Mouse (Mus musculus): ENCODE data around the gene Mb21d2.

The Mb21d2 gene

GRCm38 (mm10) chr16:28928815-28929685 lies at the start of gene Mb21d2:
Gene Mb21d2 (minus strand): TSS chr16:28929673.
- peak; percentile 28 to 49 for DNase-seq (ENCODE audit: low spot score in 2 of 2)

GRCm38 (mm10) chr16:28966236-28966635 lies 36.8 kb upstream of the Mb21d2 start:
- no peak for DNase-seq (ENCODE audit: low spot score in 2 of 2)

DNA sequence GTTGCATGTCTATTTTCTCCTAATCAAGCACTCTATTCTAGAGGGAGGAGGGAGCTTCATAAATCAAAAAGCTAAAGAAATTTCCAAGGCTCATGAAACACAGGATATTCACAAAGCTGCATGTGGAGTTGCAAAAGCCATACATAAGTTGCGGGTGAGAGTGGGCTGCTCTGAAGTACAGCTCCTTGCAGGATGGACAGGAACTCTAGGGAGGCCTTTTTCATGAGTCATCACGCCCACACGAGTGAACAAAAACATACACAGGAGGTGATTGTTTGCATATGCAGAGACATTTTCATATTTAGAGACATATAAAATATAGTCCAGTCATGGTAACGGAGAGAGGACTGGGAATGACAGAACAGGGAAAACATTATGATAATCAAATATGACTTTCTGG lies 34.6 kb upstream of the Mb21d2 start:
- no peak for DNase-seq (ENCODE audit: low spot score in 2 of 2)

GRCm38 (mm10) chr16:28962987-28963386 lies 33.5 kb upstream of the Mb21d2 start:
- DNase-seq (ENCODE audit: low spot score in 2 of 2) = no peak

GRCm38 (mm10) chr16:28949810-28950209 lies 20.3 kb upstream of the Mb21d2 start:
- DNase-seq (ENCODE audit: low spot score in 2 of 2) = no peak

GRCm38 (mm10) chr16:28943254-28943653 lies 13.8 kb upstream of the Mb21d2 start:
- no peak for DNase-seq (ENCODE audit: low spot score in 2 of 2)

GRCm38 (mm10) chr16:28936181-28936792 lies 6.8 kb upstream of the Mb21d2 start:
- DNase-seq (ENCODE audit: low spot score in 2 of 2) = no peak

GRCm38 (mm10) chr16:28935701-28936100 lies 6.2 kb upstream of the Mb21d2 start:
- DNase-seq (ENCODE audit: low spot score in 2 of 2) = no peak

DNA sequence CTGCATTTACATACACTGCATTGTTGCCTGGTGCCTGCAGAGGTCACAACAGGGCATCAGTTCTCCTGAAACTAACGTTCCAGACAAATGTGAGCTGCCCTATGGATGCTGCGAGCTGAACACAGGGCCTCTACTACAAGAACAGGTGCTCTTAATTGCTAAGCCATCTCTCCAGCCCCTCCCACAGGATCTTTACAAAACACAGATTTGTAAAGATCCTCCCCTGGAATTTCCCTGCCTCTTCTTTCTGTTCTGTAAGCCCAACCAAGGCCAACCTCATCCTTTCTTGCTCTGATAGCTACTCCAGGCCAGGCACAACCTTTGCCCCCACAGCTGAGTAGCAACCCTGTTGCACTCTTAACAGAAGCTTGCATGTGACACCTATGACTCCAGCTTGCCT lies 1.7 kb upstream of the Mb21d2 start:
- no peak for DNase-seq (ENCODE audit: low spot score in 2 of 2)

- DNase-seq (ENCODE audit: low spot score in 2 of 2) = no peak
Observed at GRCm38 (mm10) chr16:28930426-28930825, 953 bp upstream of the Mb21d2 start.

DNA sequence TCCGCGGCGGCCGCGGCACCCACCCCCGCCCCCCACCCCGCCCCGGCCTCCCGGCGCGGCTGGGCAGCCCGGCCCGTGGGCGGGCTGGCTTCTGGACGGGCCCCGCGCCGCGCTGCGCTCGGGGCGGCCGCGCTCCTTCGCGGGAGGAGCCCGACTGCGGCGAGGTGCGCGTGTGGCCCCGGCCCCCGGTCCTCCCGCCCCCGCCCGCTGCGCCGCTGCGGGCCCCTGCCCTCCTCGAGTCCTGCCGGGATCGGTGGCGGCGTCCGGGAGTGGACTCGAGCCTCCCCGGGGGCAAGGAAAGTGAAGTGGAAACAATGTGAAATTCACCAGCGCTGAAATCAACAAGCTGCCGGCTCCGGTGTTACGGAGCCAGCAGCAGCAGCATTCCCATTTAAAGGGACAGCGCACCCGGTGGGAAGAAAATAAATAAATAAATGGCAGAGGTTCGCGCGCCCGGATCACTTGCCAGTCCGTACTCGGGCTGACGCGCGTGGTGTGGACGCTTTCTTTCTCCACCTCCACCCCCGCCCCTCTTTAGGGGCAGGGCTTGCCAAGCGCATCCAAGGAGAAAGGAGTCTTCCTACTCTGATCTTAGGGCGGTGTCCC lies 316 bp upstream of the Mb21d2 start:
- DNase-seq (ENCODE audit: low spot score in 2 of 2) = peak; percentile 36 to 47

GRCm38 (mm10) chr16:28928466-28928814 lies 1.0 kb downstream of the Mb21d2 start:
- DNase-seq (ENCODE audit: low spot score in 2 of 2) = peak in 1 of 2 experiments; percentile 32

DNA sequence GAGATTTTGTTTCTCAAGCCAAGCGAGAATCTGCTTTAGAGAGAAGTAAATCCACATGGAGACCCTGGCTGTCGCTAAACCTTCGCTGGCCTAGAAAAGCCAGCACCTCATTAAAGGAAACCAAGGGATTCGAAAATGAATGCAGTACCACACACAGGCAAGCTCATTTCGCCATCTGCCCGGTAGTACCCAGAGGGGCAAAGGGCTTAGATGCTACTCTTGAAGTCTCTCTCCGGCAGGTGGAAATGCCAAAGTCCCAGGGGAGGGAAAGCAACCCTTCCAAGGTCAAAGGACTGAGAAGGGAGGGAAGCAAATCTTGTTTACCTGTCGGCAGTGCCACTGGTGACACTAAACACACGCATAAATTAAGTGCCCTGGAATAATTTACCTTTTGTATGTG lies 2.1 kb downstream of the Mb21d2 start:
- no peak for DNase-seq (ENCODE audit: low spot score in 2 of 2)

GRCm38 (mm10) chr16:28919320-28919885 lies 10.1 kb downstream of the Mb21d2 start:
- DNase-seq (ENCODE audit: low spot score in 2 of 2) = no peak

GRCm38 (mm10) chr16:28915362-28915761 lies 14.1 kb downstream of the Mb21d2 start:
- no peak for DNase-seq (ENCODE audit: low spot score in 2 of 2)

GRCm38 (mm10) chr16:28914709-28915108 lies 14.8 kb downstream of the Mb21d2 start:
- DNase-seq (ENCODE audit: low spot score in 2 of 2) = no peak

GRCm38 (mm10) chr16:28911414-28912050 lies 17.9 kb downstream of the Mb21d2 start:
- DNase-seq (ENCODE audit: low spot score in 2 of 2) = no peak

DNA sequence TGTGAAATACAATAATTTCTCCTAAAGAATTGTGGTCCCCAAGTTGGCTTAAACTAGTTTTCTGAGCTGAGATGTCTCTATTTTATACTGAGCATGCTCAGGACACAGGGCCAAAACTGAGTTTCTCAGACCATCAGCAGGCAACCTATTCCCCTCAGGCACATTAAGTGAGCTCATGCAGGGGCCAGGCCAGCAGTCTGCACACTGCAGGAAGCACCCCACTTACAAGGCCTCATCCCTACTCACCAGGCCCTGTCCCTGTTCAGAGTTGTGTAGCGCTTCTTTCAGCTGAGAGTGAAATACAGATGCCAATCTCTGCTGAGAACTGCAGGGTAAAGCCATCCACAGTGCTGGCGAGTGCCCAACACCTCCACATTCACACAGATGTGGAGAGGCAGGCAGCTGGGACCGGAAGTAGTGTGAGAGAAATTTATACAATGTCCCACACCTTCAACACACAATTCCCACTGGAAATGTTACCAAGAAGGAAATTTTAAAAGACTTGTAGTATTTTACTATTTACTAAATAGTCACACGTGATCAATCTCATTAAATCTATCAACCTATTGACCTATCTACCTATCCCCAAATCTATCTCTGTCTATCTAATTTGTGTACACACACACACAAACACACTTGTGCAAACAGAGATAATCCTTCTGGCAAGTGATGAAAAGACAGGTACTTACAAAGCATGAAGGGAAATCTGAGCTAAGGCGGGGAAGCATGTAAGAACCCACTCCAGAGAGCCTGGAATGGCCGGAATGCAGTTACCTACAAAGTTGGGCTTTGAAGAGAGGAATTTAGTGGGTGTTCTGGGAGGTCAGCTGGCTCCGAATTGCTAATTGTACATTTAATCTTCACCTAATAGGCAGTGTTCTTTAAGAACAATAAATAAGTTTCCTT lies 22.9 kb downstream of the Mb21d2 start:
- no peak for DNase-seq (ENCODE audit: low spot score in 2 of 2)

DNA sequence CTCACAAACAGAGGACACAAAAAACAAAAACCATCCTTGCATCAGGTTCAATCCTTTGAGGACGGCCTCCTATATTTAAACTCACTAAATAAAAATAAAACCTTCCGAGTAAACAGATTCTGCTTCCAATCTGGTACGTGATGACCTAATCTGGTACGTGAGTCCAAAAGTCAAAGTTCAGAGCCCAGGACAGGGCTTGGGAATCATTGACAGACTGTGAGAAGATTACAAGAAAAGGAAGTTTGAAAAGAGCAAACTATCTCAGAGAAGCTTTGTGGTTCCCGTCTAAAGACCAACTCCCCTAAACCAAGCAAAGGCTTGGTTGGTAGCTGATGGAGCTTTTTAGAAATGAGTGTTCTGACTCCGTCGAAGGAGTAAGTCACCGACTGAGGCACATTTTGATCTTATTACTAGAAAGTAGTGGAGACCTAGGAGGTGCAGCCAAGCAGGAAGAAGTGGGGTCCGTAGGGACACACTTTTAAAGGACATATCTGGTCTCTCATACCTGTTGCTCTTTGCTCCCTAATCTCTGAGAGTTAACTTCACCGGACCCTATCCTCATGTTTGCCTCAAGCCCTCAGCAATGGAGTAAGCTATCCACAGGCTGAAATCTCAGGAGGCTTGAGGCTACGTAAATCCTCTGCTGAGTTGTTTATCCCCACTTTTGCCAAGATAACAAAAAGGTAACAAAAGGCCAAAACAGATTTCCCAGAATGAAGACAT lies 23.7 kb downstream of the Mb21d2 start:
- DNase-seq (ENCODE audit: low spot score in 2 of 2) = no peak

Data from frontal cortex, postnatal 14 days (tissue).